Mouse (Mus musculus): ENCODE results near the gene Vmn1r88. TPM values are rescaled to one million over a fixed set of nuclear protein-coding genes. Genes with fewer than 3 reads are reported as not detected.

Vmn1r88 gene
- total RNA-seq (2015) (not detected in 2 replicates), total RNA-seq (2017) (not detected in 2 replicates)

DNA sequence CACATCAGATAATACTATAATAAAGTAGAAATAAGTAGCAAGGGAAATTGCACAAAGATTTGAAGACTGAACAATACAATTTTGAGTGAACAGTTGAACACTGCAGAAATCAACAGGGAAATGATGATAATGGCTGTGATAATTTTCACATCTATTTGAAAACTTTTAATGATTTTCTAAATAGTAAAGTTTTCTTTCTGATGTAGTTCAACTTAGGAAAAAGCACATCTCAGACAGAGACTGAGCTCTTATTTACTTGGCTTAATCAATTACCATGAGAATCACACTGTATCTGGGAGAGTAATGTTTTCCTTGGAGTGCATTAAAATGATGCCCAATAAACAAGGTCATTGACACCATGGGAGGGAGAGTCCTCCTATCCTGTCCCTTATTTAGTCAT is at the start of gene Vmn1r88:
Gene Vmn1r88 (plus strand): TSS at position 301 of the 400 bp plus-strand sequence.
- no peak for ATAC-seq (ENCODE audit: poor library complexity, severe bottlenecking)

DNA sequence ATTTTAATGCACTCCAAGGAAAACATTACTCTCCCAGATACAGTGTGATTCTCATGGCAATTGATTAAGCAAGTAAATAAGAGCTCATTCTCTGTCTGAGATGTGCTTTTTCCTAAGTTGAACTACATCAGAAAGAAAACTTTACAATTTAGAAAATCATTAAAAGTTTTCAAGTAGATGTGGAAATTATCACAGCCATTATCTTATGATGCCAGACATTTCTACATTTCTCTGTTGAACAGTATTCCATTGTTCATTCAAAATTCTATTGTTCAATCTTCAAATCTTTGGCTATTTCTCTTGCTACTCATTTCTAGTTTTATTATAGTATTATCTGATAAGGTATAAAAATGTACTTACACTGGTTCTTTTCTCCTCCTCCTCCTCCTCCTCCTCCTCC is 39.6 kb upstream of the Vmn1r88 start, which contains the start of gene Vmn1r86:
Gene Vmn1r86 (minus strand): TSS at position 101 of the 400 bp plus-strand sequence.
- ATAC-seq (ENCODE audit: poor library complexity, severe bottlenecking): no peak

DNA sequence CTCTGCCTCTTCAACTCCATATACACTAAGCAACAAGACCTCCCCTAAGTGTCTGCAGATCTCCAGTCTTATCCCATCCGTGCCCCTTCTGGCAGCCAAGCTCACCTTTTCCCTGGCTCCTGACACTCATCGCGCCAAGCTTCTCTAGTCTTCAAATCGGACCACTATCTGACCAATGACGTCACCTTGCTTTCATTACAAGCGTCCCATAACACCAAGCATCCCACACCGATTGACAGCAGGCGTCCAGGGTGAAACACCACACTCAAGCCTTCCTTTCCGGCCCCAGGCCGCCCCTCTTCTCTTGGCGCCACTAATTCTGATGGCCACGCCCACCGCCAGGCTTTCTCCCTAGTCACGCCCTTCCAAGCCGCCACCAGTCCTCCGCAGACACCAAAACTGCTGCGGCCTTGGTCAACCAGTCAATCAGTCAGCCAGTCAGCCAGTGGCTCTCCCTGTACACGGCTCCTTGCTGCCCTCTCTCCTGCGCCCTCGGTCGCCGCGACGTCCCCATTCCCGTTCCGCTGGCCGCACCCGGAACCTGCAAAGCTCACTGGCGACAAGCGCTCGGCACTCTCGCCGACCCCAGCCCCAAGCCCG is 35.7 kb upstream of the Vmn1r88 start:
- peak; percentile 91 for ATAC-seq (ENCODE audit: poor library complexity, severe bottlenecking)

DNA sequence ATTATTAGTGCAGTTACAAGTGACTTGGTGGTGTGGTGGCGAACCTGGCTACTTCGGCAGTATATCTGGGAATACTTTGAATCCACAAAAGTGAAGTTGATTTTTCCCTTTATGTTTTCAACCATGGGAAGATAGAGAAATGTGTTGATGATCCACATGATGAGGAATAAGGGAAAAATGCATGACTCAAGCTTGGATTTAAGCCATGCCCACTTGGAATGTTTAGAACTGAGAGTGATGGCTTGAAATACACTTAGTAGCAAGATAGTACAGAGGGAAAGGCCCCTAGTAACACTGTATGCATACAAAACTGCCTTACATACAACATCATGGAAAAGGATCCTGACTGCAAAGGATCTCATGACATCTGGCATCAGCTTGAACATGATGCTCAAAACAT is 27.5 kb upstream of the Vmn1r88 start:
- ATAC-seq (ENCODE audit: poor library complexity, severe bottlenecking): no peak

DNA sequence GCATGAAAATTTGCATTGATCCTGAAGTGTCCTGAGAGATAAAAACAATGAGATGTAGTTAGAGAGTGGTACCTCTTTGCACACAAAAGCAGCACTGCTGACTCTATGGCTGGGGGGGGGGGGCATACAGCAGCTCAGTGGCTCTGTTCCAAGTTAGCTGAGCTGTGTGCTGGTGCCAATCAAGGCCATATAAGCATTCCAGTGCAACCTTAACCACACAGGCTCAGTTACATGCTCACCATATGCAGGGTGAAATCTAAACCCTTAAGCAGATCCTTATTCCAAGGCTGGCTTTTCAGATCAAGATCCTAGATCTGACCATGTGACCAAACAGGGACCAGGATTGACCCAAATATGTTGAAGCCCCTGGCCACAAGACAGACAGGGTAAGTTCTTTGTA is 22.0 kb upstream of the Vmn1r88 start:
- no peak for ATAC-seq (ENCODE audit: poor library complexity, severe bottlenecking)

DNA sequence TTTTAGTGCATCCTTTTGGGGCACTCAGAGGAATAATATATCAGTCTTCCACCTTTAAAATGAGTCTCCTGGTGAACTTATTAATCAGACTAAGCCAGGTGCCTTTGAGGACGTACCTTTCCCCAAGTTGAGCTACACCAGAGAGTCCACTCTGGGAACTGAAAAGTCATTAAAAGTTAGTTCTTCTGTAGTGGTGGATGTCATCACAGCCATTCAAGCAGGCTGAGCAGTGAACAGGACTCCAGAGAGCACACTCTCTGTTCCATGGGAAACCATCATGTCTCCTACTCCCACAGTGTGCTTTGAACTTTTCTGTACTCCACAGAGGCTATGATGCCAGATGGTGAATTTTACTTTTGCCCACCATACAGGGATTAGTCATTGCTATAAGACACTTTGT is 19.3 kb upstream of the Vmn1r88 start, which contains the start of gene Vmn1r87:
Gene Vmn1r87 (minus strand): TSS at position 101 of the 400 bp plus-strand sequence.
- no peak for ATAC-seq (ENCODE audit: poor library complexity, severe bottlenecking)

DNA sequence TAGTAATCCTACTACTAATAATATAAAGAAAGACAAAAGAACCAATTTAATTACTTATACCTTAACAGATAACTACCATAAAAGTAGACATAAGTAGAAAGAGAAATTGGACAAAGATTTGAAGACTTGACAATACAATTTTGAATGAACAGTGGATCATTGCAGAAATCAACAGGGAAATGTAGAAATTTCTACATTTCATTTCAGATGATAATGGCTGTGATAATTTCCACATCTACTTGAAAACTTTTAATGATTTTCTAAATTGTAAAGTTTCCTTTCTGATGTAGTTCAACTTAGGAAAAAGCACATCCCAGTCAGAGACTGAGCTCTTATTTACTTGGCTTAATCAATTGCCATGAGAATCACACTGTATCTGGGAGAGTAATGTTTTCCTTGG is 53.4 kb downstream of the Vmn1r88 start, which contains the start of gene Vmn1r89:
Gene Vmn1r89 (plus strand): TSS at position 301 of the 400 bp plus-strand sequence.
- ATAC-seq (ENCODE audit: poor library complexity, severe bottlenecking): no peak

Other genes with a start within 250 kb of the Vmn1r88 start
- 1,879 and 1,910 TPM in 2 replicates for gene Rps5, start 237.3 kb upstream of the Vmn1r88 start, total RNA-seq (2015)
- gene Rps5, start 237.3 kb upstream of the Vmn1r88 start, total RNA-seq (2017): 1,118 and 1,375 TPM in 2 replicates
- 0.07 and 0.14 TPM in 2 replicates for gene Rnf225, start 232.2 kb upstream of the Vmn1r88 start, total RNA-seq (2015)
- 0.04 and 0.15 TPM in 2 replicates for gene Rnf225, start 232.2 kb upstream of the Vmn1r88 start, total RNA-seq (2017)
- 2.3 and 2.4 TPM in 2 replicates for gene Zfp324, start 193.7 kb upstream of the Vmn1r88 start, total RNA-seq (2015)
- gene Zfp324, start 193.7 kb upstream of the Vmn1r88 start, total RNA-seq (2017): 4.7 and 5.1 TPM in 2 replicates
- gene Zfp446, start 181.7 kb upstream of the Vmn1r88 start, total RNA-seq (2015): 1.7 and 1.8 TPM in 2 replicates
- gene Zfp446, start 181.7 kb upstream of the Vmn1r88 start, total RNA-seq (2017): 0.92 and 2.2 TPM in 2 replicates
- not detected in 2 replicates for gene Slc27a5, start 161.4 kb upstream of the Vmn1r88 start, total RNA-seq (2015)
- not detected in 2 replicates for gene Slc27a5, start 161.4 kb upstream of the Vmn1r88 start, total RNA-seq (2017)
- gene Trim28, start 160.5 kb upstream of the Vmn1r88 start, total RNA-seq (2015): 137 and 186 TPM in 2 replicates
- 207 and 222 TPM in 2 replicates for gene Trim28, start 160.5 kb upstream of the Vmn1r88 start, total RNA-seq (2017)
- 7.4 and 11.0 TPM in 2 replicates for gene Zbtb45, start 149.5 kb upstream of the Vmn1r88 start, total RNA-seq (2015)
- 6.6 and 9.5 TPM in 2 replicates for gene Zbtb45, start 149.5 kb upstream of the Vmn1r88 start, total RNA-seq (2017)
- gene Chmp2a, start 124.8 kb upstream of the Vmn1r88 start, total RNA-seq (2015): 239 and 269 TPM in 2 replicates
- 272 and 348 TPM in 2 replicates for gene Chmp2a, start 124.8 kb upstream of the Vmn1r88 start, total RNA-seq (2017)
- gene Ube2m, start 121.3 kb upstream of the Vmn1r88 start, total RNA-seq (2015): 92.1 and 97.9 TPM in 2 replicates
- 86.1 and 101 TPM in 2 replicates for gene Ube2m, start 121.3 kb upstream of the Vmn1r88 start, total RNA-seq (2017)
- gene Mzf1, start 104.8 kb upstream of the Vmn1r88 start, total RNA-seq (2015): 0.16 and 0.52 TPM in 2 replicates
- gene Mzf1, start 104.8 kb upstream of the Vmn1r88 start, total RNA-seq (2017): 0.29 and 0.45 TPM in 2 replicates
- gene Vmn1r85, start 64.4 kb upstream of the Vmn1r88 start, total RNA-seq (2015): not detected in 2 replicates
- gene Vmn1r85, start 64.4 kb upstream of the Vmn1r88 start, total RNA-seq (2017): not detected in 2 replicates
- gene Vmn1r86, start 39.7 kb upstream of the Vmn1r88 start, total RNA-seq (2015): not detected in 2 replicates
- gene Vmn1r86, start 39.7 kb upstream of the Vmn1r88 start, total RNA-seq (2017): not detected in 2 replicates
- gene Vmn1r87, start 19.4 kb upstream of the Vmn1r88 start, total RNA-seq (2015): not detected in 2 replicates
- gene Vmn1r87, start 19.4 kb upstream of the Vmn1r88 start, total RNA-seq (2017): not detected in 2 replicates
- gene Vmn1r89, start 53.5 kb downstream of the Vmn1r88 start, total RNA-seq (2015): not detected in 2 replicates
- gene Vmn1r89, start 53.5 kb downstream of the Vmn1r88 start, total RNA-seq (2017): not detected in 2 replicates
- gene Lig1, start 117.7 kb downstream of the Vmn1r88 start, total RNA-seq (2015): 82.6 and 86.7 TPM in 2 replicates
- 53.5 and 74.3 TPM in 2 replicates for gene Lig1, start 117.7 kb downstream of the Vmn1r88 start, total RNA-seq (2017)
- gene Zswim9, start 119.2 kb downstream of the Vmn1r88 start, total RNA-seq (2015): 2.1 and 7.9 TPM in 2 replicates
- gene Zswim9, start 119.2 kb downstream of the Vmn1r88 start, total RNA-seq (2017): 2.2 and 3.7 TPM in 2 replicates
- gene Pla2g4c, start 165.1 kb downstream of the Vmn1r88 start, total RNA-seq (2015): 0.34 and 0.62 TPM in 2 replicates
- 0.26 and 1.2 TPM in 2 replicates for gene Pla2g4c, start 165.1 kb downstream of the Vmn1r88 start, total RNA-seq (2017)
- not detected in 2 replicates for gene Cabp5, start 238.6 kb downstream of the Vmn1r88 start, total RNA-seq (2015)
- not detected in 2 replicates for gene Cabp5, start 238.6 kb downstream of the Vmn1r88 start, total RNA-seq (2017)

Measured in megakaryocyte, adult 5-6 weeks (primary cell).